Comparison of ENCODE assay signal across 9 mouse cellular contexts in the genomic region with DNA sequence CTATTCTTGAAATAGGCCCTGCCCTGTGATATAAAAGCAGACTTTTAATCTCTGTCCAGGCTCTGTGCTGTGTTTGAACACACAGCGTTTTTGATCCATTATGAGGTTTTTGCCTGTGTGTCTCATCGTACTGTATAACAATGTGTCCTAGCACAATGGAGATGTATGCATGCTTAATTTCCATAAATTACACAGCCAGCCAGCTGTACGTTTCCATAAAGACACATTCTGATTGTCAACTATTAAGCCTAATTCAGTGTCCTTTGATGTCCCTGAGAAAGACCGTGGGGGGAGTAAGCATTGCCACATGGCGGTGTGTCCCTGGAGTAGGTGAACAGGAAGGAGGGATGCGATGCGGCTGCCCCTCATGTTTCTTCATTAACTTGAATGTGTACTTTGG.
DNase-seq lines count a peak whose midpoint lies in the region; ATAC-seq lines count a peak whose summit lies in the region.
"Had no signal": no experiment of that assay in that cellular context is flagged by ENCODE, and none has a peak within 500 bp of the region (broad histone marks: within the 10 kb centered on the region; RNA-seq: fewer than 3 reads in every experiment).

No protein-coding gene starts in this region.

- WGBS in lung, embryonic 16.5 days: 27% methylated on average over 7 of the region's 7 CpGs
- 24% methylated on average over 7 of the region's 7 CpGs for WGBS in hindbrain, embryonic 10.5 days
- WGBS in limb, embryonic 13.5 days: 21% methylated on average over 7 of the region's 7 CpGs
- WGBS in stomach, embryonic 15.5 days: 48% methylated on average over 7 of the region's 7 CpGs

- H3K9me3 ChIP-seq in lung, embryonic 16.5 days (ENCODE audit: control insufficient read depth, low read length): no peaks in the 10 kb centered on the region
- no peaks in the 10 kb centered on the region; the same call in 1 of the 2 replicates for H3K9me3 ChIP-seq in hindbrain, embryonic 10.5 days
- no peaks in the 10 kb centered on the region for H3K9me3 ChIP-seq in limb, embryonic 13.5 days
- no peaks in the 10 kb centered on the region for H3K9me3 ChIP-seq in stomach, embryonic 15.5 days

- ATAC-seq in lung, embryonic 16.5 days (ENCODE audit: low read depth): no peak
- no peak for ATAC-seq in limb, embryonic 13.5 days (ENCODE audit: low FRiP score, low read depth)
- no peak for ATAC-seq in stomach, embryonic 15.5 days (ENCODE audit: insufficient read depth, low FRiP score, low read depth)
- no peak for ATAC-seq in CD4-positive, CD25-positive, alpha-beta regulatory T cell, adult 4 months

- H3K4me1 ChIP-seq in lung, embryonic 16.5 days (replicated peaks; ENCODE audit: control insufficient read depth, insufficient read depth, low read length): peaks cover 12% of the 10 kb centered on the region; the same call in 1 of the 2 replicates
- H3K4me1 ChIP-seq in hindbrain, embryonic 10.5 days (replicated peaks): peaks cover 20% of the 10 kb centered on the region
- peaks cover 13% of the 10 kb centered on the region for H3K4me1 ChIP-seq in limb, embryonic 13.5 days
- no peaks in the 10 kb centered on the region for H3K4me1 ChIP-seq in stomach, embryonic 15.5 days

- H3K4me3 ChIP-seq in lung, embryonic 16.5 days (ENCODE audit: low read length): no peak overlapping the region
- no peak overlapping the region for H3K4me3 ChIP-seq in hindbrain, embryonic 10.5 days
- H3K4me3 ChIP-seq in limb, embryonic 13.5 days: no peak overlapping the region
- no peak overlapping the region for H3K4me3 ChIP-seq in stomach, embryonic 15.5 days (replicated peaks)

- H3K4me2 ChIP-seq in lung, embryonic 16.5 days (ENCODE audit: low read depth, low read length): 0 out of 2 replicates have a peak overlapping the region, but pooled peaks have one; percentile 6
- H3K4me2 ChIP-seq in limb, embryonic 13.5 days (replicated peaks): peak overlapping the region; percentile 34
- peak overlapping the region; percentile 4; the same call in 1 of the 2 replicates for H3K4me2 ChIP-seq in stomach, embryonic 15.5 days

- H3K27ac ChIP-seq in lung, embryonic 16.5 days (ENCODE audit: low read length): no peak overlapping the region; the same call in 1 of the 2 replicates
- peak overlapping the region; percentile 53; the same call in 1 of the 2 replicates for H3K27ac ChIP-seq in hindbrain, embryonic 10.5 days
- H3K27ac ChIP-seq in limb, embryonic 13.5 days: no peak overlapping the region
- no peak overlapping the region for H3K27ac ChIP-seq in stomach, embryonic 15.5 days

- H3K9ac ChIP-seq in lung, embryonic 16.5 days (ENCODE audit: low read length): no peak overlapping the region
- H3K9ac ChIP-seq in limb, embryonic 13.5 days: no peak overlapping the region
- H3K9ac ChIP-seq in stomach, embryonic 15.5 days: no peak overlapping the region

- no peak for DNase-seq in lung, postnatal 36 days
- peak; percentile 7 for DNase-seq in hindbrain, embryonic 10.5 days (ENCODE audit: low spot score)
- DNase-seq in adrenal gland, postnatal 25 days: no peak
- DNase-seq: kidney, postnatal 25 days; thymus, adult 2 months had no signal

- H3K27me3 ChIP-seq in lung, embryonic 16.5 days (ENCODE audit: control insufficient read depth, insufficient read depth, low read depth, low read length): no peaks in the 10 kb centered on the region
- no peaks in the 10 kb centered on the region for H3K27me3 ChIP-seq in hindbrain, embryonic 10.5 days (ENCODE audit: insufficient read depth, poor library complexity, severe bottlenecking)
- no peaks in the 10 kb centered on the region for H3K27me3 ChIP-seq in limb, embryonic 13.5 days
- no peaks in the 10 kb centered on the region for H3K27me3 ChIP-seq in stomach, embryonic 15.5 days (replicated peaks)

- H3K36me3 ChIP-seq in lung, embryonic 16.5 days (ENCODE audit: control insufficient read depth, insufficient read depth, low read length): no peaks in the 10 kb centered on the region
- no peaks in the 10 kb centered on the region for H3K36me3 ChIP-seq in hindbrain, embryonic 10.5 days
- no peaks in the 10 kb centered on the region for H3K36me3 ChIP-seq in limb, embryonic 13.5 days
- H3K36me3 ChIP-seq in stomach, embryonic 15.5 days: no peaks in the 10 kb centered on the region
